Mouse (Mus musculus) A20 (cell line): ENCODE data around the gene Itprid1.

Source experiments
- DNase-seq: peaks from one replicate; pipeline ENCODE4 v3.0.0-alpha.2; 2011; ENCODE audit warnings: low read depth, low spot score

Gene Itprid1

DNA sequence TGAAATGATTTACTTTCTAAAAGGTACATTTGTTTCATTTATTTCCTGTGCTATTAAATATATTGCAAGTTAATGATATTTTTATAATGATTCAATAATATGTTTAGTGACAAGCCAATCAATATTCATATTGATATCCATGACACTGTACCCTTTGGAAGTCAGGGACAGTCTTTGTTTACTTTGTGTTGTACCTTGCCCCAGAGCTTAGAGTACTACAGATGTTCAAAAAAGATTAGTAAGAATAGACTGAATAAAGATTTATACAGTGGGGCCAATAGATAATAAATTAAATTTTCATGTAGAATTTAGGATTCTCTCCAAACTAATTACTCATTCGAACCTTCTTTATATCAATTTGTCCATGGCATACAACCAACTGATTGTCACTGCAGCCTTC, 50.9 kb downstream of the Itprid1 start:
- DNase-seq, result no peak

DNA sequence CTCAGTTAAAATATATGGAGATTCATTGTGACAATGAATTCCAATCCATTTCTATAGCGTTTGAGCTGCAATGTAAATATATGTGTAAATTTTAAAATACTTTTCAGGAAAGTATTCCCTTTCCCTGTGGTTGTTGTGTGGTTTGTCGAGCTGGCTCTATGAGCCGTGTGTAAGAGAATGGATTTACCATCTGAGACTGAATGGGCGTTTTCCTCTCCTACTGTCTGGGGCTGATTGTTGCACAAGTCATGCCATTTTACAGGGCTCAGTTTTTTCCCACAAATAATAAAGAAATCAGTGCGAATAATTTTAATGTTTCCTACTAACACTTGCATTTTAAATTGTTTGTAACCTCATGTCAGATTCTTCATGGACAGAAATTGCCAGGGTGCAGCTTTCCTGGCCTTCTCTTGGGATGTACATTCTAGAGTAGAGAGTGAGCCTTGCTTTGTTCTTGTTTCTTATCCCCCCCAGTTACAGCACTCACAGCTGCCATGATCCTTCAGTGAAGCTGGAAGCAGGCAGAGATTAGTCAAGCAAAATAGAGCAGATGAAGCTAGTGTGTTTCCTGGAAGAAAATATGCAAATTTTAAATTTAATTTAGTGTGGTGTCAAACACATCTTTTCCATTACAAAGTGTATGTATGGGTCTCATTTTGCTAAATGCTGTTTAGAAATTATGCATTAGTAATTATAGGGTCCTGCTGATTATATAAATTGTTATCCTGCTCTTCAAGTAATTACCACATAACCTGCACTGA, 65.1 kb downstream of the Itprid1 start:
- DNase-seq, result no peak

DNA sequence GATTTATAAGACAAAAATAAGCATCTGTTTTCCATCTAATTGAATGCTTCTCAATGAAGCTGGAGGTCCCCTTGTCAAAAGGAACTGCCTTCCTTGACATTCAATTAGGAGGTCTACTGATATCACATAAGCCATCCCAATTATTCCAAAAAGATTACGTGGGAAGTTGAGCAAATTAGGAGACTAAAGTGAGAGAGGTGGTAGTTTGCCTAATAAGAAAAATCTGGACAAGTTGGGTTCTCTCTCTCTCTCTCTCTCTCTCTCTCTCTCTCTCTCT, 65.6 kb downstream of the Itprid1 start:
- no peak for DNase-seq

DNA sequence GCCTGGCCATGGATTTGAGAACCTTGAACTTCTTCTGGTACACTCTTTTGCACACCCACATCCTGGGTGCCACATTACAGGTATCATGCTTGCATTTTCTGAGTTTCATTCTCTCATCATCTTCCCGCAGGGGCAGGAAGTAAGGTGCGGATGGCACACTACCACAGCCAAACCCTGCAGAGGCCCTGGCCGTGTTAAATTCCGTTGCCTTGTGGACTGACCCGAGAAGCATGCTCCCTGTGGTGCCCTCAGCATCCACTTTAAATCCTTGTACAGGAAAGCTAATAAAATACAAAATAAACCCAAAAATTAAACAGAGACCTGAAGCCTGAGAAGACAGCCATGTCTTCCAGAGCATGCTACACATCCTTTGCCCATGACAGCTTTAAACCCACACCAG, 82.5 kb downstream of the Itprid1 start:
- DNase-seq, result no peak

DNA sequence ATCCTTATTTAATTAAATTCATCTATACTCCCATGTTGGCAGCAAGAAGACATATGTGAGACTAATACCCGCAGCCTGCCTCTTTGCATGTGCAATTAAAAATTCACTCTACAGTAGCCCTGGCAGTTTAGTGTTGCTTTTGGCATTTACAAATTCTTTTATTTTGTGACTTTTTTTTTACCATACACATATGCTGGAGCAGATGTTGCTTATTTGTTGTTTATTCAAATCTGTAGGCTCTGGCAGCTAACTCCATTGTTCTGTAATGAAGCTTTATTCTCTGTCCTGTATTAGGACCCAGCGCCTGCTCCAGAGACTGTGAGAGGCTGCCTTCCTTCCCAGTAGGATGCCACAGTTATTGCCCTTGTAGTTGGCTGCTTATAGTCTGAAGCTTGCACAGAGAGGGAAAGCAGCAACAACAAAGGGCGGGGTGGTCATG, 83.6 kb downstream of the Itprid1 start:
- DNase-seq, result no peak

DNA sequence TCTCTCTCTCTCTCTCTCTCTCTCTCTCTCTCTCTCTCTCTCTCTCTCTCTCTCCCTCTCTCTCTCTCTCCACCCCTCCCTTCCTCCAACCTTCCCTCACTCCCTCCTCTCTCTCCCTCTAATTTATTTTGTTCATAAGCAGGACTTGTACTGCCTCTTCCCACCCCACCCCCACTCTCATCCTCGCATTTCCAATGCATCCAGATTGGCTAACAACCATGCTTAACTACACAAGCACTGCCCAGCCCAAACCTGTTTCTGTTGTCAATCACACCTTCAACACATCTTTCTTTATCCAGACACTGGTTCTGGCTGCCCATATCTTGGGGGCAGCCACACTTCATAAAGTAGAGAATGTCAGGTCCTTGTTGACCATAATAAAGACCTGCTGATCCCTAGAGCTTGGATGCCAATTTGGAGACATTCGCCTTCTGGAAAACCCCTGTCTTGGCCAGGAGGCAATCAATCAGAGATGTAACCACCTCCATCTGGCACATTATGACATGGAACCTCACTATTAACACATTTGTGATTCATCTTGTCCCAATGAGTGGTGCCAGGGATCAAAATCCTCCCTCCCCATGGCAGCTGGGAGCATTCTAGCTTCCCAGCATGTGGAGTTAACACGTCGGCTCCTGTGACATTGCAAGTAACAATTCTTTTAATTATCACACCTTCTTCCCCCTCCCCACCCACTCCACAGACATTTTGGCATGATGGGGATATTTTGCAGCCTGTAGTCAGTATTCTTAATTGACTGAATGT, 84.4 kb downstream of the Itprid1 start:
- no peak for DNase-seq

DNA sequence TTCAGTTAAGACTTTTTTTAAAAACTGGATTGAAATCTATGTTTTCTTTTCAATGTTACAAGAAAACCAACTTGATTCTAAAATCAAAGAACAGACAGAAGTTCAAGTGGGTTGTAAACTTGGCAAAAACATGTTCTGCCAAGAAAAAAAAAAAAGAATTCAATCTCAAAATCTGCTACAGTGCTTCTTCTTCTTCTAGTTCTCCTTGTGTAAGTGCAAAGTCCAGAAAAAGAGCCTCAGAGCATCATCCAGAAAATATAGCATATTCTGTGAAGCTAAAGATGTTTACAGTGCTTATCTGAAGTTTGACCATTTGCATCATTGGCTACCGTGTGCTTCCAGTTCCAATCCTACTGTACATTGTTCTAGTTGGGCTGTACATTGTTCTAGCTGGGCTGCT, 108.0 kb downstream of the Itprid1 start:
- DNase-seq, result no peak

DNA sequence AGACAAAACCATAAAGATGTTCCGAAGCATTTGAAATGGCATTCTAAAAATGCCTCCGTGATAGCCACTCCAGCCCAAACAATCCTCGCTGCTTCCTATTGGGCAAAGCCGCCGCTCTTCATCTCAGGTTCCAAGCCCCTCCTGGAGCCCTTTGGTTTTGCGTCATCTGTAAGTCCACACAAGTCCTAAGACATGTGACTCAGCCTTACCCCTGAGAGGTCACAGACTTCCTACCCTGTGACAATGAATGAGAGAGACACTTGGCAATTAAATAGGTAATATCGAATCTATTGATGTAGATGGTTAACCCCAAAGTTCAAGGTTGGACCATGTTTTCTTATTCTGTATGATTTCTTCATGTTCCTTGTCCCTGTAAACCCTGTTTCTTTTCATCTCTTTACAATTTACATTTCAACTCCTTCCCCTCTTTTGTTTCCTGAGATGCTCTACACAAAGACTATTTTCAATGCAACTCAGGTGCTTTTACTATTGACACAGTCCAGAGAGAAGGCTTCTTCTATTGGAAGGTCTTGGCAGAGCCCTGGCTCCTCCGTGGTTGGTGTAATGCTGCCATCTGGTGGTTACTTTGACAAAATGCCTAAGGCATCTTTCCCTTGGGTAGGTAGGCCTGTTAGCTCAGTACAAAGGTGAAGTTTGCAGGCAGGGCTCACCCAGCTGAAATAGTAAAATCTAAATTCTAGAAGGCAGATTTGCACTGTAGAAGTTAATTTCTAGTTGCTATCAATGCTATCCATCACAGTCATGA, 113.8 kb downstream of the Itprid1 start:
- DNase-seq, result peak; percentile 54

DNA sequence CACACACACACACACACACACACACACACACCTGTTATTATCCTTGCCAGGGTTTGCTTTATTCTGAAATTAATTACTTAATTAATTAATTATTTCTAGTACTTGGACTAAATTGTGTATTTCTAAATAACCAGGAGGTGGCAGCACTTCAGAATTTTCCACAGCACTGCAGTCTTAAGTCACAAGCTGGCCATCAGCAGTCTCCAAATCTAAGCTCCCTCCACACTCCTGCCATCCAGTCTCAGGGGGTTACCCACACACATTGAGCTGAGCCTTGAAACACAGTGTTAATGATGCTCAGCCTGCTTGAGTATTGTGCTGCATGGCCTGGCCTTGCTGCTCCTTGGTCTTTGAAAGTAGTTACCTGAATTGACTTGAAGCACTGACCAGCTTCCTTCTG, 136.3 kb downstream of the Itprid1 start:
- DNase-seq, result peak; percentile 41

DNA sequence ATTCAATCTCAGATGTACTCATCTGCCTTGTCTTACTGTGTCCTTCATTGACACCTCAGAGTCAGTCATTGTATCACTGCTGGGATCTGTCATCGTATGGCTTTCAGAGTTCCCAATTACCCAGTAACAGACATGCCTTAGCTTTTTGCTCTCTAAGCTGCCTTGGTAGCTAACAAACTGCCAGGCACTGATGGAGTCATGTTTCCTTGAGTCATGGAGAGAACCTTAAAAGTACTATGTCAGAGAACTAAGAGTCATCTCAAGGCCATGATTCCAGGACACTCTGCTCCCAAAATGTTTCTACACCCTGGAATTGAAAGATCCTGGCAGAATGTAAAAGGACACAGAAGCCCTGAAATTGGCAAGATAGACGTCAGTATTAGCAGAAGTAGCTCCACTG, 143.1 kb downstream of the Itprid1 start:
- no peak for DNase-seq

DNA sequence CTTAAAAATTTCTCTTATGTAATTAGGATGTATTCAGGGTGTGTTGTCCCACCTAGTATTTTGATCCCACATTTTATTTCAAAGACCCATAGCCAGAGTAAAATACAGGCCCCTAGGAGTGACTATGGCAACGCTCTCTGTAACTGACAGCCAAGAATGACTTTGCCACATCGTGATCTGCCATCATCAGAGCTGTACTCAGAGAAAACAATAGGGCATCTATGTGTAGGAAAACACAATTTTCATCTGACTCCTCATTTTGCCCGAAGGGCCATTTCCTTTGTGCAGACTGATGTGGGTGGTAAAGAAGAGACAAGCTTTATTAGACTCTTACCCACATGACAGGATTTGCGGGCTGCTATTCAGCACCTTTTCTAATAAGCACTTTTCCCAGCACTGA, 172.0 kb downstream of the Itprid1 start:
- DNase-seq, result no peak

DNA sequence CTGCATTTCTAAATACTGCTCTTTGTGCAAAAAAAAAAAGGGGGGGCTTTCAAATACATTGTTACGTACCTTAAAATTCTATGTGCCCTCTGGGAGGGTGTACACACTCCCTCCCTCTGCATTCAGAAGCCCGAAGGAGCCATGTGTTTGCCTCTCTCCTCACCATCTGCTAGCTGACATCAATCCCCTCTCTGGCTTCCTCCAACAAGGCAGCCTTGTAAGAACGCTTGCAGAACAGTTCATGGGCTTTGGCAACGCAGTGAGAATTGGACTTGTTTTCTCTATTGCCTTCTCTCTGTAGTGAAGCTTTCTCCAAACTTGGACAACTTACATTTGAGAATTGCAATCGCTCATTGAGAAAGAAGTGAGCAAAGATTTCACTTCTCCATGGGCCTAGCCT, 175.7 kb downstream of the Itprid1 start:
- no peak for DNase-seq

DNA sequence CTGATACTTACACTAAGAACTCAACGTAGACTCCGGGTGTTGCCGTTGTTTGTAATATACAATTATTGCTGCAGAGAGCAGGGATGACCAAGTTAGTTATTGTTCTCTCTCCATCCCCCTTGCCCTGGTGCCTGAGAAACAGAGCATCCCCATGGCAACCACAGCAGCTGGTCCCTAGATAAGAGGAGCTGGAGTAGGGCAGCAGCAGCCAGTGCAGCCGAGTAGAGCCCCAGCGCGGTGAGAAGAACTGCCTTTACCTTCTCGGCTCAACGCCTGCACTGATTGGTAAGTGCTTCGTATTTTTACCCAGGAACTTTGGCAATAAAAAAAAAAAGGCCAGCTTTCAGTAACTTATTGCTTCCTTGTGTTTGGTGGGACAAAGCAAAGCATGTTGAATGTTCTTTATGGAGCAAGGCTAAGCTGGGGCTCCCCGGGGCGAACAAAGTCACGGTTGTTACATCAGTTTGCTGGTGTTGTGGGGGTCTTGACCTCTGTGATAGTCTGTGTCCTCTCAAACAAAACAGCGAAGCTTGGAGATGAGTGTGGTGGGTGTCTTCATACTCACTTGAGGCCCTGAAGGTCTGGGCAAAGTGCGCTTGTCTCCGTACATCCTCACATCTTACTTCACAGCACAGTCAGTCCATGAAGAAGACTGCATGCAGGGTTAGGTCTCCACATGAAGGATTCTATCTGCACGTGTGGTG, 180.7 kb downstream of the Itprid1 start, which contains the start of gene Ppp1r17:
TSS of gene Ppp1r17 (plus strand) at position 207 of the 704 bp plus-strand sequence.
- DNase-seq, result no peak

DNA sequence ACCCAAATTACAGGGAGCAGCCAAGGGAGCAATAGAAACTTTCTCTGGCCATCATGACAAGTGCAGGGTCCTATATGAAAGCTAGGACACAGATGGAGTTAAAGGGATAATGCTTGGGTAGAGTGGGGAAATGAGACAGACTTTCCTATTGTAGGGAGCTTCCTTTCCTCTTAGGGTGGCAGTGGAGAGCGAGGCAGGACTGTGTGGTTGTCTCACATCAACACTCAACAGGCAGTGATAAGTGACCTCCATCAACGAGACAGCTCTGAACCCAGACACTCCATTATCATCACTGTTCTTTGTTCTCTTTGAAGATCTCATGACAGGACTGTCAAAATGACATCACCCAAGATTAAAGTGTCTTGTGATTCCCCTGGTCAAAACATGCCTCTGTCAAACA, 182.9 kb downstream of the Itprid1 start:
- DNase-seq, result no peak

DNA sequence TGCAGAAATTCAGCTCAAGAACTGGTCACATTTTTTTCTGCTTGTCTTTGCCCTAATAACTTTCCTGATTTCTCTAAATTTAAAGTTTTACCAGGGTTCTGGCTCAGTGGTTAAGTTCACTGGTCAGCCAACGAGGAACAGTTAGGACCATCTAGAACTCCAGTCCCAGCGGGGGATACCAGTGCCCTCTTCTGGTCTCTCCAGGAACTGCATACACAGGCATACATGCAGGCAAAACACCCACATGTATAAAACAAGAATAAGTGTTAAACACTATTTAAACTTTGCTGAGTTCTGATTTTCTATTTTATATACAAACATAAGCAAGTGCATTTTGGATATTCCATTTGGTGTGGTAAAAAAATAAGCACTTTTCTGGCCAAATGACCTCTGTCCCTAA, 188.8 kb downstream of the Itprid1 start:
- DNase-seq, result peak; percentile 13

DNA sequence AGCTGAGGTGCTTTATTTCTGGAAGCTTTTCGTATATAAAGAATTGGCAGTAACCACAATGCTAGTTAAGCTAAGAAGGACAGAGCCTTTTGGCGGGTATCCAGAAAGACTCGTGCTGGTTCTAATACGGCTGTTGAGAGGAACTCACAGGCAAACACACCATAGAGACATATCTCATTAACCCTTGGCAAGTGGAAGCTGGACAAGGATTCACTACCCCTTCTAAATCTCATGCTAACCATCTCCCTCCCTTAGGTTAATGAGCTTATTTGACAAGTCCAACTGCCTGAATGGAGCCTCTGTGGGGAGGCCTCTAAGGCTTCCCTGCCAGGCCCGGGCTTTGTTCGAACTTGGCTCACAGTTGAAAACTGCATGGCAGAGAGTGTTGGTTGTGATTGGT, 190.6 kb downstream of the Itprid1 start:
- DNase-seq, result no peak

DNA sequence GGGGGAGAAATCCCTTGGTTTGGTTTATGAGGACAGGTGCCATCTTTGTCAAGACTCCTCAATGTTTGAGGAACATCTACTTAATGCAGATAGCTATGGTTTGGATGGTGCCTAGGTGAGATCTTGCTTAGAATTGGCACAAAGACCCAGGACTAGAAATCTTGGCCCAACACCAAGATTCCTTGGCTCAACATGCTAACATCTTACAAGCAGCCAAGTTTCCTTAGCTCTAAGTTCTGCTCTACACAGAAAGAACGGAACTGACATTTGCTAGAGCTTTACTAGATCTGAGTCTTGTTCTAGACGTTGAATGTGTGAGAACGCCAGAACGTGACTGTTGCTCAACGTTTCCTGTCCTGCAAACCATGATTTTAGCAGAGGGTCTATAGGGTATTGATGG, 191.3 kb downstream of the Itprid1 start:
- DNase-seq, result no peak
